Mouse (Mus musculus) neutrophil, adult 5-6 weeks (primary cell): ENCODE data around the gene Dgkh. TPM values are rescaled to one million over a fixed set of nuclear protein-coding genes. Genes with fewer than 3 reads are reported as not detected.
A peak's percentile ranks its signal among the peaks of the same experiment; 100 is the strongest.

ENCODE experiments used
- ATAC-seq: fragments of 151-379, 151-347 bp; 2 replicates; pipeline ENCODE4 v1.8.0; 2017; ENCODE audit warnings: mild to moderate bottlenecking, moderate TSS enrichment; ENCODE audit not compliant: insufficient number of reproducible peaks, poor library complexity, low FRiP score, severe bottlenecking; ENCODE audit errors: extremely low read depth
- total RNA-seq: library from RNA; stranded (forward); fragments of 200-1000 nt; gene quantifications from 2 replicates; pipeline ENCODE4 v1.2.3, GENCODE M21; 2017

Dgkh gene
- total RNA-seq, 1 experiment from 2014 or later, result 12.3 TPM

- no peak for ATAC-seq
Observed at GRCm38 (mm10) chr14:78687716-78688115, 44.9 kb downstream of the Dgkh start.

- no peak for ATAC-seq
Observed at GRCm38 (mm10) chr14:78686701-78687100, 45.9 kb downstream of the Dgkh start.

GRCm38 (mm10) chr14:78684171-78684570 lies 48.4 kb downstream of the Dgkh start:
- no peak for ATAC-seq

GRCm38 (mm10) chr14:78678981-78679380 lies 53.6 kb downstream of the Dgkh start:
- peak; percentile 54; the same call in 1 of the 2 replicates for ATAC-seq

- ATAC-seq, result no peak
Observed at GRCm38 (mm10) chr14:78677852-78678588, 54.6 kb downstream of the Dgkh start.

- ATAC-seq, result no peak
Observed at GRCm38 (mm10) chr14:78676457-78676856, 56.1 kb downstream of the Dgkh start.

GRCm38 (mm10) chr14:78674606-78675005 lies 58.0 kb downstream of the Dgkh start:
- ATAC-seq, result no peak

- no peak for ATAC-seq
Observed at GRCm38 (mm10) chr14:78669986-78670385, 62.6 kb downstream of the Dgkh start.

GRCm38 (mm10) chr14:78668291-78668690 lies 64.3 kb downstream of the Dgkh start:
- peak; percentile 86 for ATAC-seq

GRCm38 (mm10) chr14:78667763-78668162 lies 64.8 kb downstream of the Dgkh start:
- ATAC-seq, result no peak

GRCm38 (mm10) chr14:78662641-78663040 lies 69.9 kb downstream of the Dgkh start:
- no peak for ATAC-seq

- ATAC-seq, result no peak
Observed at GRCm38 (mm10) chr14:78661462-78661861, 71.1 kb downstream of the Dgkh start.

- no peak for ATAC-seq
Observed at GRCm38 (mm10) chr14:78658697-78659096, 73.9 kb downstream of the Dgkh start.

GRCm38 (mm10) chr14:78656832-78657626 lies 75.5 kb downstream of the Dgkh start:
- no peak for ATAC-seq

- ATAC-seq, result no peak
Observed at GRCm38 (mm10) chr14:78654939-78655556, 77.5 kb downstream of the Dgkh start.

GRCm38 (mm10) chr14:78654196-78654595 lies 78.4 kb downstream of the Dgkh start:
- ATAC-seq, result no peak

- ATAC-seq, result no peak
Observed at GRCm38 (mm10) chr14:78653333-78653732, 79.2 kb downstream of the Dgkh start.

- ATAC-seq, result no peak
Observed at GRCm38 (mm10) chr14:78651696-78652095, 80.9 kb downstream of the Dgkh start.

GRCm38 (mm10) chr14:78650379-78651095 lies 82.0 kb downstream of the Dgkh start:
- ATAC-seq, result 0 out of 2 replicates have a peak, but pooled peaks have one; percentile 32
